Mouse (Mus musculus) G1E (cell line): ENCODE measurements around the gene Lcn2.

Experiments
- CTCF ChIP-seq: IDR thresholded peaks from 2 replicates; pipeline ENCODE4 v1.5.1; 2012; ENCODE audit warnings: low read depth, low read length, inconsistent platforms, mixed read lengths
- GATA1 ChIP-seq: IDR thresholded peaks from 2 replicates; pipeline ENCODE4 v1.6.1; 2012; ENCODE audit warnings: borderline replicate concordance, low read length, inconsistent platforms, mixed read lengths

DNA sequence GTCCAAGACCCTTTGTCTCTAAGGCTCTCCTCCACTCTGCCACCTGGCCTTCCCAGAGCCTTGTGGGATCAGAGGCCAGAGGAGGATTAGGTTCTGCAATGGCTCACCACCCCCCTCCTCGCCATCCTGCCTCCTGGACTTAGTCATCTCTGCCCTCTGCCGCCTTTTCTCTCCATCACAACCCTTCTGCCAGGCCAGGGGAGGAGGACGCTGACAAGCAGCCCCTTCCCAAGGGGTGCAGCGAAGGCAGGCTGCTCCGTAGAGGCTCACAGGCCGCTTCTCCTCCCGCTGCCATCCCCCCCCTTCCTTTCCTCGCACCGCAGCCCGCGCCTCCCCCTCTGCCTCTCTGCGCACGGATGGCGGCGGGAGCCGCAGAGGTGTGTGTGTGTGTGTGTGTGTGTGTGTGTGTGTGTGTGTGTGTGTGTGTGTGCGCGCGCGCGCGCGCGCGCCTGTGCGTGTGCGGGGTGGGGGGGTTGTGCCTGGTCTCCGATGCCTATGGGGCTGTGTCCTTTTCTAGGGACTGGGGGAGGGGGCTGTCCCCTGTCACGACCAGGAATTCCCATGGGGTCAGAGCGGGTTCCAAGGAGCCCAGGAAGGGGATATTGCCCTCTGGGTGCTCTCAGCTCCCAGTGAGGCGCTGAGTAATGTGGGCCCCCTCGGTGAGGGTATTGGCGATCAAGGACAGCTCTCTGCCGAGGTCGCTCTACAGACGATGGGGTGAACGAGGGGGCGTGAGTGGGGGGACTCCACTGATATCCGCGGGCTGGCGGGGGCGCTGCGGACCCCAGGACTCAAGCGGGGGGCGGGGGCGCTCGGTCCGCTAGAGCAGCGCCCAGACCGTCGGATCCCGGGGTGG, 35.7 kb downstream of the Lcn2 start, which contains the start of gene Ciz1:
- TF ChIP-seq CTCF = no peak
- TF ChIP-seq GATA1 = no peak
